Mouse (Mus musculus): Measurements from ENCODE around the gene Med22. TPM values are rescaled to one million over a fixed set of nuclear protein-coding genes. Genes with fewer than 3 reads are reported as not detected.

Med22 gene
- polyA plus RNA-seq, 1 experiment from 2014 or later = 53.7 TPM

GRCm38 (mm10) chr2:26935286-26935685 is 24.8 kb upstream of the Med22 start:
- H3K4me1 ChIP-seq = peaks cover 21% of the 10 kb centered on the region
- no peaks in the 10 kb centered on the region for H3K9me3 ChIP-seq
- ATAC-seq (ENCODE audit: borderline replicate concordance, extremely low read depth, low FRiP score, low TSS enrichment) = no peak
- no peak overlapping the region for H3K9ac ChIP-seq
- no peak overlapping the region for H3K27ac ChIP-seq
- H3K36me3 ChIP-seq = peaks cover 8% of the 10 kb centered on the region; the same call in 1 of the 2 replicates
- no peak overlapping the region for H3K4me3 ChIP-seq
- H3K27me3 ChIP-seq = no peaks in the 10 kb centered on the region
- no peak overlapping the region for H3K4me2 ChIP-seq
- WGBS = 98% methylated on average over 2 of the region's 2 CpGs

GRCm38 (mm10) chr2:26933304-26934055 is 23.0 kb upstream of the Med22 start, which contains the start of the genes Surf4 and Stkld1:
Gene Surf4 (minus strand): TSS chr2:26933928.
Gene Stkld1 (plus strand): TSS chr2:26934047.
- Histone ChIP-seq H3K27ac (peak within 1 kb of the TSS; percentile 90), H3K36me3 (peaks cover 24% of the 10 kb centered on the region), H3K4me2 (peak within 1 kb of the TSS; percentile 64), H3K4me1 (peaks cover 21% of the 10 kb centered on the region), H3K27me3 (no peaks in the 10 kb centered on the region), H3K4me3 (peak within 1 kb of the TSS; percentile 95), H3K9me3 (no peaks in the 10 kb centered on the region), H3K9ac (peak within 1 kb of the TSS; percentile 95)
- WGBS = 1% methylated on average over 67 of the region's 70 CpGs
- ATAC-seq (ENCODE audit: borderline replicate concordance, extremely low read depth, low FRiP score, low TSS enrichment) = peak; percentile 96

- H3K9ac ChIP-seq = peak overlapping the region; percentile 95
- H3K27ac ChIP-seq = peak overlapping the region; percentile 90
- H3K27me3 ChIP-seq = no peaks in the 10 kb centered on the region
- H3K36me3 ChIP-seq = peaks cover 29% of the 10 kb centered on the region
- under 1% methylated on average over 49 of the region's 49 CpGs for WGBS
- peak overlapping the region; percentile 64 for H3K4me2 ChIP-seq
- peak overlapping the region; percentile 95 for H3K4me3 ChIP-seq
- no peaks in the 10 kb centered on the region for H3K9me3 ChIP-seq
- peak; percentile 49 for ATAC-seq (ENCODE audit: borderline replicate concordance, extremely low read depth, low FRiP score, low TSS enrichment)
- H3K4me1 ChIP-seq = peaks cover 21% of the 10 kb centered on the region
These were observed 22.2 kb upstream of the Med22 start for GRCm38 (mm10) chr2:26932473-26933303.

- Histone ChIP-seq H3K9ac (no peak overlapping the region), H3K27ac (no peak overlapping the region)
These were observed 19.9 kb upstream of the Med22 start for GRCm38 (mm10) chr2:26930390-26930789.

GRCm38 (mm10) chr2:26927745-26928476 is 17.4 kb upstream of the Med22 start:
- WGBS = 83% methylated on average over 6 of the region's 6 CpGs
- no peak overlapping the region for H3K4me2 ChIP-seq
- no peaks in the 10 kb centered on the region for H3K9me3 ChIP-seq
- H3K27me3 ChIP-seq = no peaks in the 10 kb centered on the region
- H3K9ac ChIP-seq = no peak overlapping the region
- peaks cover 18% of the 10 kb centered on the region for H3K4me1 ChIP-seq
- no peak overlapping the region for H3K27ac ChIP-seq
- no peak for ATAC-seq (ENCODE audit: borderline replicate concordance, extremely low read depth, low FRiP score, low TSS enrichment)
- peaks cover 75% of the 10 kb centered on the region for H3K36me3 ChIP-seq
- H3K4me3 ChIP-seq = no peak overlapping the region

More at GRCm38 (mm10) chr2:26930390-26930789, 19.9 kb upstream of the Med22 start:
- WGBS = 34% methylated on average over 1 of the region's 1 CpGs
- peaks cover 51% of the 10 kb centered on the region for H3K36me3 ChIP-seq
- H3K9me3 ChIP-seq = no peaks in the 10 kb centered on the region
- peaks cover 21% of the 10 kb centered on the region for H3K4me1 ChIP-seq
- no peaks in the 10 kb centered on the region for H3K27me3 ChIP-seq
- no peak for ATAC-seq (ENCODE audit: borderline replicate concordance, extremely low read depth, low FRiP score, low TSS enrichment)
- no peak overlapping the region for H3K4me2 ChIP-seq
- H3K4me3 ChIP-seq = no peak overlapping the region

GRCm38 (mm10) chr2:26921784-26922183 is 11.3 kb upstream of the Med22 start:
- Histone ChIP-seq H3K9ac (no peak overlapping the region), H3K9me3 (no peaks in the 10 kb centered on the region), H3K4me1 (peaks cover 14% of the 10 kb centered on the region), H3K36me3 (peaks cover 88% of the 10 kb centered on the region), H3K27ac (no peak overlapping the region), H3K4me3 (no peak overlapping the region), H3K4me2 (no peak overlapping the region), H3K27me3 (no peaks in the 10 kb centered on the region)
- 47% methylated on average over 9 of the region's 9 CpGs for WGBS
- no peak for ATAC-seq (ENCODE audit: borderline replicate concordance, extremely low read depth, low FRiP score, low TSS enrichment)

GRCm38 (mm10) chr2:26920190-26920855 is 9.8 kb upstream of the Med22 start:
- Histone ChIP-seq H3K27ac (no peak overlapping the region), H3K4me2 (no peak overlapping the region), H3K9ac (no peak overlapping the region), H3K9me3 (no peaks in the 10 kb centered on the region), H3K4me3 (no peak overlapping the region), H3K27me3 (no peaks in the 10 kb centered on the region), H3K4me1 (peaks cover 21% of the 10 kb centered on the region), H3K36me3 (peaks cover 73% of the 10 kb centered on the region)
- WGBS = 79% methylated on average over 6 of the region's 6 CpGs
- ATAC-seq (ENCODE audit: borderline replicate concordance, extremely low read depth, low FRiP score, low TSS enrichment) = no peak

- Histone ChIP-seq H3K9me3 (no peaks in the 10 kb centered on the region), H3K36me3 (peaks cover 69% of the 10 kb centered on the region), H3K27me3 (no peaks in the 10 kb centered on the region), H3K4me2 (no peak overlapping the region), H3K4me3 (no peak overlapping the region), H3K4me1 (peaks cover 27% of the 10 kb centered on the region), H3K9ac (no peak overlapping the region), H3K27ac (no peak overlapping the region)
- WGBS = 84% methylated on average over 3 of the region's 3 CpGs
- no peak for ATAC-seq (ENCODE audit: borderline replicate concordance, extremely low read depth, low FRiP score, low TSS enrichment)
These were observed 9.2 kb upstream of the Med22 start for GRCm38 (mm10) chr2:26919684-26920083.

- peaks cover 41% of the 10 kb centered on the region for H3K4me1 ChIP-seq
- 2% methylated on average over 13 of the region's 13 CpGs for WGBS
- peak overlapping the region; percentile 69 for H3K27ac ChIP-seq
- H3K36me3 ChIP-seq = peaks cover 69% of the 10 kb centered on the region
- no peak for ATAC-seq (ENCODE audit: borderline replicate concordance, extremely low read depth, low FRiP score, low TSS enrichment)
- H3K9me3 ChIP-seq = no peaks in the 10 kb centered on the region
- peak overlapping the region; percentile 80 for H3K4me3 ChIP-seq
- H3K27me3 ChIP-seq = no peaks in the 10 kb centered on the region
- peak overlapping the region; percentile 72 for H3K9ac ChIP-seq
- H3K4me2 ChIP-seq = peak overlapping the region; percentile 96
These were observed 6.3 kb upstream of the Med22 start for GRCm38 (mm10) chr2:26916738-26917137.

GRCm38 (mm10) chr2:26915927-26916728 is 5.7 kb upstream of the Med22 start, which contains the start of the genes Surf2 and Surf1:
Gene Surf2 (plus strand): TSS chr2:26916367.
Gene Surf1 (minus strand): TSS chr2:26916530.
- Histone ChIP-seq H3K9me3 (no peaks in the 10 kb centered on the region), H3K27me3 (no peaks in the 10 kb centered on the region), H3K9ac (peak within 1 kb of the TSS; percentile 72), H3K4me2 (peak within 1 kb of the TSS; percentile 96), H3K4me1 (peaks cover 42% of the 10 kb centered on the region), H3K4me3 (peak within 1 kb of the TSS; percentile 80), H3K36me3 (peaks cover 65% of the 10 kb centered on the region), H3K27ac (peak within 1 kb of the TSS; percentile 69)
- ATAC-seq (ENCODE audit: borderline replicate concordance, extremely low read depth, low FRiP score, low TSS enrichment) = peak; percentile 70; the same call in 1 of the 2 replicates
- WGBS = 2% methylated on average over 47 of the region's 47 CpGs
